Mouse (Mus musculus) midbrain, embryonic 13.5 days (tissue): Measurements from ENCODE around the gene Man2a2. TPM values are rescaled to one million over a fixed set of nuclear protein-coding genes. Genes with fewer than 3 reads are reported as not detected.

Experiments used
- ATAC-seq: fragments of 200-750 bp; cut with Nextera tagmentation; 2 replicates; pipeline ENCODE4 v1.8.0; 2017; ENCODE audit warnings: mild to moderate bottlenecking, moderate TSS enrichment, moderate library complexity
- H3K27ac ChIP-seq: fragments of 300-500 bp; sonication (generic); 2 replicates; pipeline ENCODE4 v1.5.1; 2015; ENCODE audit warnings: inconsistent platforms, mild to moderate bottlenecking, moderate library complexity
- H3K27me3 ChIP-seq: fragments of 300-500 bp; sonication (generic); 2 replicates; pipeline ENCODE4 v1.6.1; 2015; ENCODE audit warnings: mild to moderate bottlenecking, inconsistent platforms
- H3K36me3 ChIP-seq: fragments of 300-500 bp; sonication (generic); 2 replicates; pipeline ENCODE4 v1.6.1; 2015; ENCODE audit warnings: mild to moderate bottlenecking, inconsistent platforms
- H3K4me1 ChIP-seq: fragments of 300-500 bp; sonication (generic); replicated peaks from 2 replicates; pipeline ENCODE4 v1.6.1; 2015; ENCODE audit warnings: inconsistent platforms
- H3K4me2 ChIP-seq: fragments of 300-500 bp; sonication (generic); replicated peaks from 2 replicates; pipeline ENCODE4 v1.6.1; 2015; ENCODE audit warnings: moderate library complexity, mild to moderate bottlenecking, inconsistent platforms
- H3K4me3 ChIP-seq: fragments of 300-500 bp; sonication (generic); replicated peaks from 2 replicates; pipeline ENCODE4 v1.5.1; 2015; ENCODE audit warnings: mild to moderate bottlenecking, inconsistent platforms
- H3K9ac ChIP-seq: fragments of 300-500 bp; sonication (generic); replicated peaks from 2 replicates; pipeline ENCODE4 v1.6.1; 2015; ENCODE audit warnings: mild to moderate bottlenecking, inconsistent platforms
- H3K9me3 ChIP-seq: fragments of 300-500 bp; sonication (generic); 2 replicates; pipeline ENCODE4 v1.6.1; 2016; ENCODE audit warnings: mild to moderate bottlenecking, inconsistent platforms
- WGBS: fragments of 180-500 bp; shearing (Covaris S2); methylation state at CpG from one replicate; pipeline ENCODE4 v1.1.7; 2015; 5-methylcytosine and 5-hydroxymethylcytosine counted together
- polyA plus RNA-seq: library from polyadenylated mRNA; unstranded; fragments of >200 nt; fragmentation: Nextera tagmentation; extraction: Ambion mirVana; gene quantifications from 2 replicates; pipeline ENCODE4 v1.2.1, GENCODE M21; 2015

Man2a2 gene
- polyA plus RNA-seq, 1 experiment from 2014 or later = 21.3 TPM

- 2% methylated on average over 38 of the region's 38 CpGs for WGBS
- Histone ChIP-seq H3K27ac (peak within 1 kb of the TSS; percentile 84), H3K27me3 (no peaks in the 10 kb centered on the region), H3K4me2 (peak within 1 kb of the TSS; percentile 78), H3K36me3 (peaks cover 63% of the 10 kb centered on the region), H3K4me1 (peaks cover 21% of the 10 kb centered on the region), H3K4me3 (peak within 1 kb of the TSS; percentile 64), H3K9ac (peak within 1 kb of the TSS; percentile 70), H3K9me3 (no peaks in the 10 kb centered on the region)
- ATAC-seq = peak; percentile 99
Observed at GRCm38 (mm10) chr7:80324043-80324815, 46.9 kb downstream of the Man2a2 start, which contains the start of gene Rccd1. Gene Rccd1, minus strand, starts transcription at chr7:80324454.

DNA sequence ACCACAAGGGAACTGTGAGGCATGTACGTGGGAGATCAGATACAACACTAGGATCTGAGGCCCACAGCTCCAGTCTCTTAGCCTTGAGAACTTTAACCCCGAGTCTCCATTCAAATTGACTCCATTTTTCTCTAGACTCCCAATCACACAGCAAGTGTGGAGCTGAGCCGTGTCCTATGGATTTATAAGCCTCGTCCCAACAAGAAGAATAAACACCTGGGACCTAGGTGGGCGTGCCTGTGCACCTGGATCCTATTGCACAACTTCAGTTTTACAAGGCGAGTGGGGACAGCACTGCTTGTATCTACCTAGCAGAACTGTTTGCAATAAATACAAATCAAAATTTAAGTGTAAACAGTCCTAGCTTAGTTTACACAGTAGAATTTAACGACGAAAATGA, 47.8 kb downstream of the Man2a2 start:
- peak overlapping the region; percentile 84; the same call in 1 of the 2 replicates for H3K27ac ChIP-seq
- peak overlapping the region; percentile 64 for H3K4me3 ChIP-seq
- peak overlapping the region; percentile 70 for H3K9ac ChIP-seq
- 22% methylated on average over 8 of the region's 8 CpGs for WGBS
- H3K27me3 ChIP-seq = no peaks in the 10 kb centered on the region
- H3K4me1 ChIP-seq = peaks cover 21% of the 10 kb centered on the region
- H3K36me3 ChIP-seq = peaks cover 61% of the 10 kb centered on the region
- no peak for ATAC-seq
- no peaks in the 10 kb centered on the region for H3K9me3 ChIP-seq
- peak overlapping the region; percentile 78 for H3K4me2 ChIP-seq

DNA sequence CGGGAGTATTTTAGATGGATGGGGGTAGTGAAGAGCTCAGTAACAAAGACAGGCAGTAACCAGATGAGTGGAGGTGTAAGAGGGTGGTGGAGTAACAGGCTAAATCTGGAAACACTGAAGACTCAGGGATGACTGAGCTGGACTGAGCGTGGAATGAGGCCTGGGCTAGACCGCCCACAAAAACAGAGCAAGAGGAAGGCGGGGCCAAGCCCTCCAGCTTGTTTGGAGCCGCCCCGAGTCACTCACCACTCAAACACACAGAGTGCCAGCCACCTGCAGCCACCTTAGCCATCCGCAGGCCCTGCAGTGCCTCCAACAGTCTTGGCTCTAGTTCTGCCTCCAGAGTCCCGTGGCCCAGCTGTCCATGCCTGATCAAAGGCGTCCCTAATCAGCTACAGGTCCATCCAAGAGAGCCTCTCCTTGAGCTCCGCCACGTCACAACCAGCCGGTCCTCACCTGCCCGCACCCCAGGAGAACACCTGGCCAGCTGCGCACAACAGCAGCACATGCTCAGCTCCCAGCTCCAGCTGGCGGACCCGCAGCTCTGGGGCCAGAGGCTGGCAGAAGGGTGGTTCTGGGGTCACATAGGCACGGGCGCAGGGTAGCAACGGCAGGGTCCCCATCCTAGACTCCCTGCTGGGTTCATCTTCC, 51.2 kb downstream of the Man2a2 start:
- H3K4me2 ChIP-seq = no peak overlapping the region
- 86% methylated on average over 19 of the region's 19 CpGs for WGBS
- H3K4me1 ChIP-seq = peaks cover 17% of the 10 kb centered on the region
- 0 out of 2 replicates have a peak overlapping the region, but pooled peaks have one; percentile 6 for H3K9ac ChIP-seq
- no peaks in the 10 kb centered on the region for H3K9me3 ChIP-seq
- no peaks in the 10 kb centered on the region for H3K27me3 ChIP-seq
- H3K36me3 ChIP-seq = peaks cover 49% of the 10 kb centered on the region
- no peak overlapping the region for H3K4me3 ChIP-seq
- H3K27ac ChIP-seq = no peak overlapping the region
- no peak for ATAC-seq

DNA sequence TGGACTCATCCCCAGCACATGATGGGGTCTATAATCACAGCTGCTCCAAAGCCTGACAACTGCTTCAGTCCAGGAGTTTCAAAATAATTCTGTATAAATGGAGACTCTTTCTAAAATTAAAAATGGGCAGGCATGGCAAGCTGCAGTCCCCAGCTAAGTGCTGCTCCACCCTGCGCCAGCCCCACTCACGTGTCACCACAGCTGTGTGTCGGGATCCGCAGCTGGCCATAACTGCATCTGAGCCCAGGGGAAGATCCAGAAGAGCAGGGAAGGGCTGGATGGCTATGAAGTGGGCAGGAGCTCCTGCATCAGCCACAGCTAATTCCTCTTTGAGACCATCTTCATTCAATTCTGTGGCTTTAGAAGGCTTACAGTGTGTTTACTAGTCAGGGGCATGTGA, 52.5 kb downstream of the Man2a2 start:
- Histone ChIP-seq H3K4me2 (no peak overlapping the region), H3K36me3 (peaks cover 61% of the 10 kb centered on the region), H3K27me3 (no peaks in the 10 kb centered on the region), H3K27ac (no peak overlapping the region), H3K9me3 (no peaks in the 10 kb centered on the region), H3K4me1 (peaks cover 15% of the 10 kb centered on the region), H3K4me3 (no peak overlapping the region), H3K9ac (peak overlapping the region; percentile 41; the same call in 1 of the 2 replicates)
- no peak for ATAC-seq
- 90% methylated on average over 4 of the region's 4 CpGs for WGBS

GRCm38 (mm10) chr7:80317439-80318115, 53.6 kb downstream of the Man2a2 start:
- H3K27me3 ChIP-seq = no peaks in the 10 kb centered on the region
- peaks cover 4% of the 10 kb centered on the region for H3K4me1 ChIP-seq
- no peak overlapping the region for H3K4me3 ChIP-seq
- 70% methylated on average over 1 of the region's 1 CpGs for WGBS
- no peak overlapping the region for H3K4me2 ChIP-seq
- H3K9ac ChIP-seq = no peak overlapping the region
- no peak overlapping the region for H3K27ac ChIP-seq
- no peak for ATAC-seq
- H3K9me3 ChIP-seq = no peaks in the 10 kb centered on the region
- H3K36me3 ChIP-seq = peaks cover 72% of the 10 kb centered on the region

GRCm38 (mm10) chr7:80315733-80316132, 55.4 kb downstream of the Man2a2 start:
- no peak overlapping the region for H3K9ac ChIP-seq
- no peaks in the 10 kb centered on the region for H3K27me3 ChIP-seq
- no peak for ATAC-seq
- no peaks in the 10 kb centered on the region for H3K9me3 ChIP-seq
- WGBS = 88% methylated on average over 2 of the region's 2 CpGs
- no peak overlapping the region for H3K27ac ChIP-seq
- H3K36me3 ChIP-seq = peaks cover 83% of the 10 kb centered on the region
- no peaks in the 10 kb centered on the region for H3K4me1 ChIP-seq
- no peak overlapping the region for H3K4me3 ChIP-seq
- no peak overlapping the region for H3K4me2 ChIP-seq

DNA sequence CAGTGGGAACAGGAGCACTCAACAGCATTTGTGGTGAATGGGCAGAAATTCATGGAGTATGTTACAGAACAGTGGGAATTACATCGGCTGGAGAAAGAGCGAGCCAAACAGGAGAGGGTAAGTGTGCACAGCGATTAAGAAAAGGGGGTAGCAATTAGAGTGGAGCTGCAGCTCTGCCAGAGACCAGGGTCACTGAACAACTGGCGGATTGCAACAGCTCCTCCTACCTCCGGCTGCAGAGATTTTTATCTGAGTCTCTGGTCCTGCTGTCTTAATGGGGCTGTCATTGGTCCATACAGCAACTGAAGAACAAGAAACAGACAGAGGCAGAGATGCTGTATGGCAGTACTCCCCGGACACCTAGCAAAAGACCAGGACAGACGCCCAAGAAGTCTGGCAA, 60.4 kb downstream of the Man2a2 start:
- Histone ChIP-seq H3K4me3 (no peak overlapping the region), H3K36me3 (peaks cover 85% of the 10 kb centered on the region), H3K9me3 (no peaks in the 10 kb centered on the region), H3K27me3 (no peaks in the 10 kb centered on the region), H3K4me2 (no peak overlapping the region), H3K9ac (no peak overlapping the region), H3K4me1 (no peaks in the 10 kb centered on the region), H3K27ac (no peak overlapping the region)
- ATAC-seq = no peak
- 88% methylated on average over 7 of the region's 7 CpGs for WGBS

GRCm38 (mm10) chr7:80307766-80308165, 63.4 kb downstream of the Man2a2 start:
- H3K9me3 ChIP-seq = no peaks in the 10 kb centered on the region
- WGBS = 84% methylated on average over 3 of the region's 3 CpGs
- no peaks in the 10 kb centered on the region for H3K4me1 ChIP-seq
- H3K27ac ChIP-seq = no peak overlapping the region
- H3K9ac ChIP-seq = no peak overlapping the region
- H3K27me3 ChIP-seq = no peaks in the 10 kb centered on the region
- H3K36me3 ChIP-seq = peaks cover 73% of the 10 kb centered on the region
- H3K4me2 ChIP-seq = no peak overlapping the region
- ATAC-seq = no peak
- no peak overlapping the region for H3K4me3 ChIP-seq

- H3K36me3 ChIP-seq = peaks cover 32% of the 10 kb centered on the region
- no peak overlapping the region for H3K4me3 ChIP-seq
- H3K4me2 ChIP-seq = no peak overlapping the region
- ATAC-seq = no peak
- H3K4me1 ChIP-seq = peaks cover 6% of the 10 kb centered on the region
- WGBS = 87% methylated on average over 2 of the region's 2 CpGs
- H3K27me3 ChIP-seq = no peaks in the 10 kb centered on the region
- H3K9ac ChIP-seq = no peak overlapping the region
- no peak overlapping the region for H3K27ac ChIP-seq
- H3K9me3 ChIP-seq = no peaks in the 10 kb centered on the region
Observed at GRCm38 (mm10) chr7:80301522-80301921, 69.7 kb downstream of the Man2a2 start.

DNA sequence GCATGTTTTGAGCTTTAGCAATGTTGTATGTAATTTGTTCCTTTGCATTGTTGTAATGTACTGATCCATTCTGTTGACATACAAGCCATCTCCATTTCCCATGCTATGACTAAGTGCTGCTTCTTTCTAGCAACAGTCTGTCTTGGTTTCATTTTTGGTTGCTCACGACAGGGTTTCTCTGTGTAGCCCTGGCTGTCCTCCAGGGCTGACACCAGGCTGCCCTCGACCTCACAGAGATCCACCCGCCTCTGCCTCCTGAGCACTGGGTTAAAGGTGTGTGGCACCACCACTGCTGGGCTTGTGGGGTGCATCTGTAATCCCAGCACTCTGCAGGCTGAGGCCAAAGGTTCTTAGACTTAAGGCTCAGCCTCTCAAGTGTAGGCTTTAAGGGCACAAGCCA, 71.6 kb downstream of the Man2a2 start:
- WGBS = 93% methylated on average over 3 of the region's 3 CpGs
- Histone ChIP-seq H3K36me3 (peaks cover 14% of the 10 kb centered on the region), H3K4me2 (no peak overlapping the region), H3K4me1 (peaks cover 21% of the 10 kb centered on the region), H3K27me3 (no peaks in the 10 kb centered on the region), H3K27ac (no peak overlapping the region), H3K9ac (no peak overlapping the region), H3K4me3 (no peak overlapping the region), H3K9me3 (no peaks in the 10 kb centered on the region)
- ATAC-seq = no peak
